Mouse (Mus musculus): Measurements from ENCODE around the gene Shh.

DNA sequence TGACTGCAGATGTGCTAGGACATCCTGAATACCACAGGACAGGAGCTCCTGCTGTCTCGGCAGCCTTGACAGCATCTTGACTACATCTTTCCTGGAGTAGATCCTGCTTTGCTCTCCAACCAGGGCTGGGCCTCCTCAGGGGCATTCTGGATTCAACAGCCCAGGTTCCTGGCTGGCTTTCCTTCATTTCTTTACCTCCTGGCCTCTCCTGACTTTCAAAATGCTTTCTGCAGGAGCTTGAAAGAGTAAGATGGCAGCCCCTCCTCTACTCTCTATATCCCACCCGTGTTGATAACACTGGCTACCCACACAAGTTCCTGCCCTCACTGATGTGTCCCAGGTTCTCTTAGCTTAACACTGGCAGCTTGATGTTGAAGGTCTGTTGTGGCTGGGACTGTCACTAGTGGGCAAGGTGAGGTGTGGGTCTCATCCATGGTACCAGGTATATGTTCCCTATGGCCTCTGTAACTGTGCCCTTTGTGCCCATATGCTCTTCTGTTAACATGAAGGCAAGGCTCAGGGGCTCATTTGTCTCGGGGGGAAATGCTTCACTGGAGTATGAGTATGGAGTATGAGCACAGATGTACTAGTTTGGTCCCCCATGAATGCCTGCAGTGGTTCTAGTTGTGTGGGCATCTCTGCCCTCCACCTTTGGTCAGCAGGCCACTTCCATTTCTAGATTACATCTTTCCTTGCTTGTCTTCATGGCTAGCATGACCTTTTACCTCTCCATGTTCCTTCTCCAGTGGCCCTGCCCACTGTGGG lies 16.7 kb downstream of the Shh start:
- TF ChIP-seq POLR2A (IDR thresholded peaks at IDR 0.05; ENCODE audit: borderline replicate concordance, extremely low read depth, insufficient read depth, insufficient read length, poor library complexity, severe bottlenecking) (no peak), CTCF (IDR thresholded peaks at IDR 0.05; ENCODE audit: borderline replicate concordance, extremely low read depth, insufficient read depth, insufficient read length) (no peak)

Measured in brain, embryonic 14.5 days (tissue).